Mouse (Mus musculus) midbrain, embryonic 13.5 days (tissue): ENCODE measurements at regions not wholly inside any gene's neighbourhood (a gene's known extent, or its start where the extent isn't known, plus 50 kb on each side); places are given as distances from the start of the nearest gene placed in this dataset.

ENCODE experiments used
- ATAC-seq: fragments of 200-750 bp; cut with Nextera tagmentation; 2 replicates; pipeline ENCODE4 v1.8.0; 2017; ENCODE audit warnings: mild to moderate bottlenecking, moderate TSS enrichment, moderate library complexity
- H3K27ac ChIP-seq: fragments of 300-500 bp; sonication (generic); 2 replicates; pipeline ENCODE4 v1.5.1; 2015; ENCODE audit warnings: inconsistent platforms, mild to moderate bottlenecking, moderate library complexity
- H3K27me3 ChIP-seq: fragments of 300-500 bp; sonication (generic); 2 replicates; pipeline ENCODE4 v1.6.1; 2015; ENCODE audit warnings: mild to moderate bottlenecking, inconsistent platforms
- H3K36me3 ChIP-seq: fragments of 300-500 bp; sonication (generic); 2 replicates; pipeline ENCODE4 v1.6.1; 2015; ENCODE audit warnings: mild to moderate bottlenecking, inconsistent platforms
- H3K4me1 ChIP-seq: fragments of 300-500 bp; sonication (generic); replicated peaks from 2 replicates; pipeline ENCODE4 v1.6.1; 2015; ENCODE audit warnings: inconsistent platforms
- H3K4me2 ChIP-seq: fragments of 300-500 bp; sonication (generic); replicated peaks from 2 replicates; pipeline ENCODE4 v1.6.1; 2015; ENCODE audit warnings: moderate library complexity, mild to moderate bottlenecking, inconsistent platforms
- H3K4me3 ChIP-seq: fragments of 300-500 bp; sonication (generic); replicated peaks from 2 replicates; pipeline ENCODE4 v1.5.1; 2015; ENCODE audit warnings: mild to moderate bottlenecking, inconsistent platforms
- H3K9ac ChIP-seq: fragments of 300-500 bp; sonication (generic); replicated peaks from 2 replicates; pipeline ENCODE4 v1.6.1; 2015; ENCODE audit warnings: mild to moderate bottlenecking, inconsistent platforms
- H3K9me3 ChIP-seq: fragments of 300-500 bp; sonication (generic); 2 replicates; pipeline ENCODE4 v1.6.1; 2016; ENCODE audit warnings: mild to moderate bottlenecking, inconsistent platforms
- WGBS: fragments of 180-500 bp; shearing (Covaris S2); methylation state at CpG from one replicate; pipeline ENCODE4 v1.1.7; 2015; 5-methylcytosine and 5-hydroxymethylcytosine counted together

GRCm38 (mm10) chr17:73023362-73024107 lies 84.2 kb upstream of the Lclat1 start:
- H3K27me3 ChIP-seq: no peaks in the 10 kb centered on the region
- no peaks in the 10 kb centered on the region for H3K36me3 ChIP-seq
- H3K4me3 ChIP-seq: no peak overlapping the region
- ATAC-seq: no peak
- no peak overlapping the region for H3K27ac ChIP-seq
- H3K9me3 ChIP-seq: no peaks in the 10 kb centered on the region
- 65% methylated on average over 10 of the region's 10 CpGs for WGBS
- H3K9ac ChIP-seq: no peak overlapping the region
- no peak overlapping the region for H3K4me2 ChIP-seq
- H3K4me1 ChIP-seq: no peaks in the 10 kb centered on the region

GRCm38 (mm10) chr17:73027122-73027521 lies 80.7 kb upstream of the Lclat1 start:
- no peaks in the 10 kb centered on the region for H3K27me3 ChIP-seq
- ATAC-seq: no peak
- no peaks in the 10 kb centered on the region for H3K36me3 ChIP-seq
- no peaks in the 10 kb centered on the region; the same call in 1 of the 2 replicates for H3K9me3 ChIP-seq
- H3K4me3 ChIP-seq: no peak overlapping the region
- H3K27ac ChIP-seq: no peak overlapping the region
- H3K9ac ChIP-seq: no peak overlapping the region
- no peak overlapping the region for H3K4me2 ChIP-seq
- H3K4me1 ChIP-seq: no peaks in the 10 kb centered on the region
- WGBS: 94% methylated on average over 5 of the region's 5 CpGs

DNA sequence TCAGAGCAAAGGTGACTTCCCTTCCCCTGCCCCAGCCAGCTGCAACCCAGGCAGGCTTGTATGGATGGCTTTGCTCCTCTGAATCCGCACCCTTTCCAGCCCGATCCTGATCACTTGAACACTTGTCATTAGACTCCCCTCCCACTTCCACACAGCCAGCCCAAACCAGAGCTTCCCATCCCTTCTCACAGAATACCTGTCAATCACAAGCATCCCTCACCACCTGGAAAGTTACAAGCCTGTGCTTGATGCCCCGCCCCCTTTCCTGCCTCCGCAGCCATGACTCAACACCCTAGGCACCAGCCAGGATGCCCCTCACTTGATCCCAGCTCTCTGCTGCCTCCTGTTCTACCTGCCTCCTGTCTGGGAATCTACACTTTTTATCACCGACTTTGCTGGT lies 76.0 kb upstream of the Lclat1 start:
- H3K4me2 ChIP-seq: no peak overlapping the region
- H3K4me1 ChIP-seq: no peaks in the 10 kb centered on the region
- no peak for ATAC-seq
- no peak overlapping the region for H3K4me3 ChIP-seq
- no peak overlapping the region for H3K9ac ChIP-seq
- H3K27ac ChIP-seq: no peak overlapping the region
- no peaks in the 10 kb centered on the region; the same call in 1 of the 2 replicates for H3K9me3 ChIP-seq
- no peaks in the 10 kb centered on the region for H3K27me3 ChIP-seq
- no peaks in the 10 kb centered on the region for H3K36me3 ChIP-seq
- WGBS: 73% methylated on average over 5 of the region's 5 CpGs

- Histone ChIP-seq H3K9ac (no peak overlapping the region), H3K9me3 (no peaks in the 10 kb centered on the region; the same call in 1 of the 2 replicates), H3K4me1 (no peaks in the 10 kb centered on the region), H3K4me3 (no peak overlapping the region), H3K36me3 (no peaks in the 10 kb centered on the region), H3K27ac (no peak overlapping the region), H3K4me2 (no peak overlapping the region), H3K27me3 (no peaks in the 10 kb centered on the region)
- ATAC-seq: no peak
- WGBS: 79% methylated on average over 3 of the region's 3 CpGs
Observed at GRCm38 (mm10) chr17:73032326-73032725, 75.5 kb upstream of the Lclat1 start.

GRCm38 (mm10) chr17:73034420-73034819 lies 73.4 kb upstream of the Lclat1 start:
- Histone ChIP-seq H3K9me3 (no peaks in the 10 kb centered on the region; the same call in 1 of the 2 replicates), H3K9ac (no peak overlapping the region), H3K27ac (no peak overlapping the region), H3K4me1 (no peaks in the 10 kb centered on the region), H3K36me3 (no peaks in the 10 kb centered on the region), H3K27me3 (no peaks in the 10 kb centered on the region), H3K4me2 (no peak overlapping the region), H3K4me3 (no peak overlapping the region)
- WGBS: 82% methylated on average over 3 of the region's 3 CpGs
- no peak for ATAC-seq

DNA sequence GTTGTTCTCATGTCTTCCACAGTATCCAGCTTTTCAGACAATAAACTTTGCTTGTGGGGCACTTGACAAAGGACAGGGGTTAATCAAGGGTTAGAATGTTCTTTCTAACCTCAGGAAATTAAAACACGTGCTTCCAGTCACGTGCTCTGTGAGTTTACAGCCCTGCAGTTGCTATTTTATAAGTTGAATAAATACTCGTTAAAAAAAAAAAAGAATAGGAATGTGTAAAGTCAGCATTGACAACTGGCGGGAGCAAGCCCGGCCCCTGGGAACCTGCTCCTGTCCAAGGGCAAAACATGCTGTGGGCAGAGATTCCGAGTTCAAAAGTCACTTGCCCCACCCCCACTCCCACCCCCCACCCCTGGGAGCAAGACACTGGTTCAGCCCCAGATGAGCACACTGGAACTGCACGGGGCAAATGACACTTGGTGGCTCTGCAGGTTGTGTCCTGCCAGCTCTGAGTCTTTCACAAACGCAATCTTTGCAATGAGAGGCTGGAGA lies 72.8 kb upstream of the Lclat1 start:
- WGBS: 54% methylated on average over 8 of the region's 8 CpGs
- Histone ChIP-seq H3K4me3 (no peak overlapping the region), H3K27me3 (no peaks in the 10 kb centered on the region), H3K27ac (no peak overlapping the region), H3K36me3 (no peaks in the 10 kb centered on the region), H3K4me2 (no peak overlapping the region), H3K9ac (no peak overlapping the region), H3K4me1 (no peaks in the 10 kb centered on the region), H3K9me3 (no peaks in the 10 kb centered on the region; the same call in 1 of the 2 replicates)
- no peak for ATAC-seq

DNA sequence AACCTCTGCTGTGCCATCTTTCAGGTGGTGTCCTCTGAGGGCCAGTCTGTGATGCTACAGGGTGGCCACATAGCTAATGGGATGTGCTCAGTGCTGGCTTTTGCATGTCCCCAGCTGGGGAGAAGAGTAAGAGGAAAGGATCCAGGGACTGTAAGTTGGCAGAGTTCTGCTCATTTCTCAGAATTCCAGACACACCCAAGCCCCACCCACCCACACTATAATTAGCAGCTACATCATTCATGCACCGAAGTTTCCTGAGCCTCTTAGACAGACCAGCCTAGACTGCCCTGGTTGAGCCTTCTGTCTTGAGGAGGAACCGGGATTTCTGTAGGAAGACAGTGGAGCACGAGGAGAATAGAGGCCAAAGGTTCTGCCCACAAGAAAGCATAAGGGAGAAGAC lies 70.9 kb upstream of the Lclat1 start:
- Histone ChIP-seq H3K9ac (no peak overlapping the region), H3K27ac (no peak overlapping the region), H3K9me3 (no peaks in the 10 kb centered on the region), H3K4me1 (no peaks in the 10 kb centered on the region), H3K27me3 (no peaks in the 10 kb centered on the region), H3K36me3 (no peaks in the 10 kb centered on the region), H3K4me2 (no peak overlapping the region), H3K4me3 (no peak overlapping the region)
- WGBS: 83% methylated on average over 3 of the region's 3 CpGs
- ATAC-seq: no peak

DNA sequence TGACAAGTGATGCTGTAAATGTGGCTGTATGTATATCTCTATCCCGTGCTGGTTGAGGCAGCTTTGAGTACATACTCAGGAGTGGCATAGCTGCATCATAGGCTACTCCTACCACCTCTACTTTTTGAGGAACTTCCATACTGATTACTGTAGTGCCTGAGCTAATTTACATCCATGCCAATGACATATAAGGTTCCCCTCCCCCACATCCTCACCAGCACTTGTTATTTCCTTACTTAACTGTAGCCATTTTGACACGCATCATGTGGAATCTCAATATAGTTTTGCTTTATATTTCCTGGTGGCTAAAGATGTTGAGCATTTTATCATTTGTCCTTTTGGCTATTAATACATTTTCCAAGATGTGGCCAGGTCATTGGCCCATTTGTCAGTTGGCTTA lies 69.2 kb upstream of the Lclat1 start:
- ATAC-seq: no peak
- H3K36me3 ChIP-seq: no peaks in the 10 kb centered on the region
- 94% methylated on average over 2 of the region's 2 CpGs for WGBS
- no peaks in the 10 kb centered on the region for H3K4me1 ChIP-seq
- H3K9ac ChIP-seq: no peak overlapping the region
- no peak overlapping the region for H3K4me3 ChIP-seq
- no peak overlapping the region for H3K27ac ChIP-seq
- H3K27me3 ChIP-seq: no peaks in the 10 kb centered on the region
- H3K9me3 ChIP-seq: no peaks in the 10 kb centered on the region
- no peak overlapping the region for H3K4me2 ChIP-seq

GRCm38 (mm10) chr17:73044918-73045580 lies 62.7 kb upstream of the Lclat1 start:
- H3K9ac ChIP-seq: no peak overlapping the region
- ATAC-seq: no peak
- H3K27ac ChIP-seq: no peak overlapping the region; the same call in 1 of the 2 replicates
- 76% methylated on average over 5 of the region's 5 CpGs for whole genome bisulfite sequencing
- no peaks in the 10 kb centered on the region for H3K9me3 ChIP-seq
- H3K4me2 ChIP-seq: no peak overlapping the region
- H3K4me3 ChIP-seq: no peak overlapping the region
- no peaks in the 10 kb centered on the region for H3K27me3 ChIP-seq
- H3K4me1 ChIP-seq: 0 out of 2 replicates have a peak, but pooled peaks cover 3% of the 10 kb centered on the region
- no peaks in the 10 kb centered on the region for H3K36me3 ChIP-seq

DNA sequence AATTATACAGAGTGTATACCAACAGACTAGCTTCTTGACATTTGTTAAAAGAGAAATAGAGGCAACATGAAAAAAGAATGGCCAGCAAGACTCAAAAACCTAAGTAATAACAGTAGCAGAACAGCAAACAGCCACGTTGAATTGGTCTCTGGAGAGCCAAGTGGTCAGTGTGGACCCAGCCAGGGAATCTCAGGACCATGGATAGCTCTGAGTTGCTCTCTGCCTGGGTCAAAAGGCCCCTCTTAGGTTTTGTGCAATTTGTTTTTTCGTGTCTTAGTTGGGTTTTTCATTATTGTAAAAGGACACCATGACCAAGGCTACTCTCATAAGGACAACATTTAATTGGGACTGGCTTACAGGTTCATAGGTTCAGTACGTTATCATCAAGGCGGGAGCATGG lies 60.8 kb upstream of the Lclat1 start:
- H3K36me3 ChIP-seq: no peaks in the 10 kb centered on the region
- ATAC-seq: no peak
- no peaks in the 10 kb centered on the region for H3K9me3 ChIP-seq
- no peaks in the 10 kb centered on the region for H3K27me3 ChIP-seq
- H3K27ac ChIP-seq: no peak overlapping the region
- 0 out of 2 replicates have a peak, but pooled peaks cover 3% of the 10 kb centered on the region for H3K4me1 ChIP-seq
- H3K9ac ChIP-seq: no peak overlapping the region
- 58% methylated on average over 4 of the region's 4 CpGs for WGBS
- no peak overlapping the region for H3K4me3 ChIP-seq
- no peak overlapping the region for H3K4me2 ChIP-seq

- Histone ChIP-seq H3K27ac (no peak overlapping the region), H3K27me3 (no peaks in the 10 kb centered on the region), H3K9ac (no peak overlapping the region), H3K9me3 (no peaks in the 10 kb centered on the region), H3K36me3 (no peaks in the 10 kb centered on the region), H3K4me3 (no peak overlapping the region), H3K4me2 (no peak overlapping the region), H3K4me1 (0 out of 2 replicates have a peak, but pooled peaks cover 3% of the 10 kb centered on the region)
- ATAC-seq: no peak
- WGBS: 82% methylated on average over 2 of the region's 2 CpGs
Observed at GRCm38 (mm10) chr17:73048164-73048563, 59.6 kb upstream of the Lclat1 start.

GRCm38 (mm10) chr17:73052956-73053355 lies 54.8 kb upstream of the Lclat1 start:
- Histone ChIP-seq H3K4me1 (no peaks in the 10 kb centered on the region), H3K9me3 (no peaks in the 10 kb centered on the region)
- no peak for ATAC-seq

More at GRCm38 (mm10) chr17:73052956-73053355, 54.8 kb upstream of the Lclat1 start:
- Histone ChIP-seq H3K4me3 (no peak overlapping the region), H3K4me2 (no peak overlapping the region), H3K27me3 (no peaks in the 10 kb centered on the region), H3K27ac (no peak overlapping the region), H3K9ac (no peak overlapping the region), H3K36me3 (no peaks in the 10 kb centered on the region)
- 92% methylated on average over 2 of the region's 2 CpGs for WGBS
